Mouse (Mus musculus) cerebellum, postnatal 4 days (tissue): ENCODE measurements at regions not wholly inside any gene's neighbourhood (a gene's known extent, or its start where the extent isn't known, plus 50 kb on each side); places are given as distances from the start of the nearest gene placed in this dataset.

Experiments
- DNase-seq, 2 experiments: peaks; one replicate each; pipeline ENCODE4 v3.0.0; 2022; ENCODE audit warnings: low spot score in 2 of 2, mixed read lengths in 1 of 2

DNA sequence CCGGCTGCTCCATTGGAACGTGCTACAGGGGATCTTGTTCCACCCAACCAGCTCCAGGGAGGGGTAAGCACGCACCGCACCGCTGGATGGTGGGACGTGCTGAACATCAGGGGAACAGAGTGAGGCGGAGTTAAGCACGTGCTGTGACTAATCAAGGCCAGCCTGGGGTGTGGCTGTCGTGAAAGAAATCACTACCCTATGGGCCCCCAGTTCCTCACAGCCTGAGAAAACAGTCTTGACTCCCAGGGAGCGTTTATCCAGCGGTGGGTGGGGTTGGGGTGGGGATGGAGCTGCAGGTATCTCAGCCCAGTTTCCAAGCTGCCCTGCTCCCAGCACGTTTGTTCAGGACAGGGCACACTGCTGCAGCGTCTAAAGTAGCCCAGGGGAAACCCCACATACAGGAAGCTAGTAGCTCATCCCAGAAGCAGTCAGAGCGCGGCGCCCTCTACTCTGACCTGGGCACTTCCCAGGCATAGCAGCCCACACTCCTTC lies 113.4 kb upstream of the Egln3 start:
- DNase-seq = no peak

DNA sequence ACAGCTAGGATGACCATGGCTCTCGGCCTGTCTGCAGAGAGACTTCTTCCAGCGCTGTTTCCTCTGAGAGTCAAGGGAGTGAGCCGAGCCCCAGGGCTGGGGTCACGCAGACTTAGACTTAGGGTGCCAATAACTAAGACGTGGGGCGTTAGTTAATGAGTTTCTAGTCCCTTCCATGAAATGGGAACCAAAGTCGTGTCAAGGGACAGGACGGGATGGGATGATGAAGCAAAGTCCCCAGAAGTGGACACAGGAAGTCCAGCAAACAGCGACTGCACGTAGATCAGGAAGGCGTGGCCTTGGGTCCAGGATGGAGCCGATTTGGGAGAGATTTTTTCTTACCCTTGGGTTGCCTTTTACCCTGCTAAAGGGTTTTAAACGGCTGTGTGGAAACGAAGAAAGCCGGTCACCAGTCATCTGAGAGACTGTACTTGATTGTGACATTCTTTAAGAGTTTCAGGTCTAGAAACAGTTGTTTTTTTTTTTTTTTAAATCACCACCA lies 112.5 kb upstream of the Egln3 start:
- DNase-seq = no peak

DNA sequence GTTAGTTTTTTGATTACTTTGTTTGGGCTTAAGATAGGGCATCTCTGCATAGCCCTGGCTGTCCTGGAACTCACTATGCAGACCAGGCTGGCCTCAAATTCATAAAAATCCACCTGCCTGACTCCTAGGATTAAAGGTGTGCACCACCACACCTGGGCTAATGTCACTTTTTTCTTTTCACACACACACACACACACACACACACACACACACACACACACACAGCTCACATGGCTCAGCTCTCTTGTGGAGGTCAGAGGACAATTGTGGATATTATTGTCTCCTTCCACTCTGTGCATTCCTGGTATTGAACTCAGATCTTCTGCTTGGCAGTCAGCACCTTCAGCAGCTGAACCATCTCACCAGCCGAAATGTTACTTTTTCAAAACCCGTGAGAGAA lies 110.5 kb upstream of the Egln3 start:
- DNase-seq = no peak

DNA sequence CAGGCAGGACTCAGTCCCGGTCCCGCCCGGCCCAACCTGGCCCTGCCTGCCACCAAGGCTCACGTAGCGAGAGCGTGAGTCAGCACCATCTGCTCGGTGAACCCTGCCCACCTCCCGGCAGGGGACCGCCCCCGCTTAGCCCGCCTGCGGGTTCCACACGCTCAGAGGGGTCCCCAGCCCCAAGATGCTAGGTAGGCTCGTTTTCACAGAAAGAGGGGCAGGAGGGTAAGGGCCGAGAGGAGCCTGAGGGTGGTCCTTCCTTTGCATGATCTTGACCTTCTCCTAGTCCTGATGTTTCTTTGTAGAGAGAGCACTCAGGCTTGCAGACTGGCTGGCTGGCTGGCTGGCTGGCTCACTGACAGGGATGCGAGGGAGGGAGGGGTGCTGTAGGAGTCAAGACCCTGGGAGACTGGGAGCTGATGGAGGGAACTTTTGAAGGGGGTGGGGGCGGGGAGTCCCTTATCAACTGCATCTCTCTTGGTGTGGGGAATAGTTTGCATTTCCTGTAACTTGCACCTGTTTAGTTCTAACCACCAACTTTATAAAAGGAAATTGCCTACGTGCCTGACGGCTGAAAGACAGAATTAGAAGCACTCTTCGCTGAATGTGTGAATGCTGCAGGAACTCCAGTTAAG lies 109.7 kb upstream of the Egln3 start:
- peak in 1 of 2 experiments; percentile 12 for DNase-seq

DNA sequence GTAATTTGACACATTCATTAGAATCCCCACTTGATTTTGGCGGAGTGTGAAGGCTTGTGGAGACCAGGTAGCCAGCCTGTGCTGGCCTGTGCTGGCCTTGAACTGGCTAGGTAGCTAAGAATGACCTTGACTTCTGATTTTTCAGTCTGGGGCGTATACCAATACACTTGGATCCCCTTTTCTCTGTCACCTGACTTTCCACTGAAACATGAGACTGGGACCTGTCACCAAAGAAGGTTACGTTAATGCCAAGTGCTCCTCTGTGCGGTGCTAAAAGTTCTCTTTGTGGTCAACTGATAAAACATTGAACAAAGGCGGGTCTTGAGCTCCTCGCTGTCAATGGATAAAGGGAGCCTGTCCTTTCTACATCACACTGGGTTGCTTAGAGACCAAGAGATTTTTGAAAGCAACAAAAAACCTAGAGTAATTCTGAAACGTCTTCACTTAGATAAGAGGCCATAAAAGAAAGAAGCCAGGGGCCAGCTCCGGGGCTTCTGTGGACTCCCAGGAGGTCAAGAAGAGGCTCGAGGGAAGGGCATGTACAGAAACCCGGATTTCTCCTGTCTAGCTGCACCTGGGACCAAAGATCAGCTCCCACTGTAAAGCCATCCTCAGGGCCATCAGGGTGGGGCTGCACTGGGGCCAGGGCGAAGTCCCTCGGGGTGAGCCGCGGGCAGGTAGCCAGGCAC lies 109.0 kb upstream of the Egln3 start:
- no peak for DNase-seq

DNA sequence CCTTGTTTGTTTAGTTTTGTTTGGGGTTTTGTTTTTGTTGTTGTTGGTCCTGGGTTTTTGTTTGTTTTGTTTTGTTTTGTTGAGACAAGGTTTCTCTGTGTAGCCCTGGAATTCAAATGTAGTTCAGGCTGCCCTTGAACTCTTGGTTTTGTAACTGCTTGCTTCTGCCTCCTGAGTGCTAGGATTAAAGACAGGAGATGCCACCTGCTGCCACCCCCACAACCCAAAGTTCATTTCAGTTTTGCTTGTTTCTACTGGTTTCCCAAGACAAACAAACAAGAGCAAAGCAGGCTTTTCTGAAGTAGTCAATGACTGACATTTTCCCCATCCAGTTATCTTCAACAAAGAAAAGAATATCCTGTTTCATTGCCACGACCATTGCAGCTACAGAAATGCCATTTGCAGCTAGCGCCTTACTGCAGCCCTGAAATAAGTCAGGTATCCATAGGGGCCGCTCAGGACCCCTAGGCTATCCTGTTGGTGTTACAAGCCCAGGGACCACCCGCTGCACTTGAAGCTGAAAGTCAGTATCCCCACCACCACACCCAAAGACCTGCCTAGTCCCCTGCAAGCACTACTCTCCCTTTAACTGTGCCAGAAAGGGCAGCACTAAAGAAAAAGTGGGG lies 108.3 kb upstream of the Egln3 start:
- no peak for DNase-seq

DNA sequence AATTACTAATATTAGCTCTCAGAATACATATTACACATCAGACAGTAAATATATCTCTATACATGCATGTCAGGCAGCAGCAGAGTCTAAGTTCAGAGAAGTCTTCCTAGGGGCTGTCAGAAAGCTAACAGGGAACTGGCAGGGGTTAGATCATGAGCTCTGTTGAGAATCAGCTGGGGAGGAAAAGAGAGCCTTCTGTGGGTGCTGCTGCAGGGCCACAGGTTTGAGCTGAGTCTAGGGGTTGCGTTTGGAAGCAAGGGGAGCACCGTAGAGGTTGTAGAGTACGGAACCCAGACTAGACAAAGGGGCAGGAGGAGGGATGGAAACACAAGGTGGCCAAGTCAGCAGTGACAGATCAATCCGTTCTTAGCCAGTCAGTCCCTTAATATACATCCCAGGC lies 106.2 kb upstream of the Egln3 start:
- DNase-seq = no peak

DNA sequence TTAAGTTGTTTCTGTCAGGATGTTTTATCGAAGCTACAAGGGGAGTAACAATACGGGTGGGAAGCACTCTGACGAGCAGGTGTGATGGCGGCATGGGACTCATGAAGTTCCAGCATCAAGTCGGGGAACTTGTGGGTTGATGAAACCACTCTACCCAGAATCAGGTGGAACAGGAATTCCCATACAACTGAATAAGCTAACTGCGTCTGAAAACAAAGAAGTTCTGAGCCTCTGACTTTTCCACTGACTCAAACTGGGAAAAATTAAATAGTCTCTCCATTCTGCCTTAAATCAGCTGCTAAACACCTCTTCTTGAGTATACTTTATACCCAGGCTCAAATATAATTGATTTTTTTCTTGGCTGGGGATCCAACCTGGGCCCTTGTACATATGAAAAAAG lies 105.6 kb upstream of the Egln3 start:
- DNase-seq = no peak

DNA sequence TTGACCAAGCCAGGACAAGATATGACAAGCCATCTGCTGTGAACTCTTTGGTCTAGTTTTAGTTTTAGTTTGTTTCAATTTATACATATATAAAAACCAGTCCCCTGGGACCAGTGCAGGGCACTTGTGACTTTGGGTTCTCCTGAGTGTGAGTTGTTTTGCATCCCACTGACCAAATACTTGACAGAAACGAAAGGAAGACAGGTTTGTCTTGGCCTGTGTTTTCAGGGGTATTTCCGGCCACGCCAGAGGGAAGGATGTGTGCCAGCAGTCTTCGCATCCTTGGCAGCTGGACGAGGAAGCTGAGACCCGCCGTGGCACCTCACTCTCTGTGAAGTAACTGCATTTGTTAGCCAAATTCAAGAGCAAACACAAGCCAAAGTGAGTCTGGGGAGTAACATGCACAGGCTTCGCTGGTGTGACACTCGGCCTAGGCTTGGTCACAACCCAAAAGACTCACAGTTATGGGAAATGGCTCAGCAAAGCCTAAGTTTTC lies 101.5 kb upstream of the Egln3 start:
- DNase-seq = no peak

DNA sequence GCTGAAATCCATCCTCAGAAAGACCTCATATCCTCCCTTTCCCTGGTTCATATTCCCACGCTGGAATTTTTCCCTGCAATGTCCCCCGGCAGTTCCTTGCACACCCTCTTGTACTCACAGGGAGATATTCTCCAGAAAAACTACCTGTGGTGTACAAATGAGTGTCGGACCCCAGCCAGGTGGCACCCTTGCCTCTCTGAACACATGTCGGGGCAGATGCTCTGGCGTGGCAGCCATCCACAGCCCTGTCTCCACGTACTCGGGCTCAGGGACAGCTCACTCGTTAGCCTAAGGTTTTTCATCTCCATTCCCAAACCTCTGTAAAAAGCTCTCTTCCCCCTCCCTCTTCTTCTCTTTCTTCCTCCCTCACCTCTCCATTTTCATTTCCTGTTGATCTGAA lies 100.1 kb upstream of the Egln3 start:
- DNase-seq = no peak

DNA sequence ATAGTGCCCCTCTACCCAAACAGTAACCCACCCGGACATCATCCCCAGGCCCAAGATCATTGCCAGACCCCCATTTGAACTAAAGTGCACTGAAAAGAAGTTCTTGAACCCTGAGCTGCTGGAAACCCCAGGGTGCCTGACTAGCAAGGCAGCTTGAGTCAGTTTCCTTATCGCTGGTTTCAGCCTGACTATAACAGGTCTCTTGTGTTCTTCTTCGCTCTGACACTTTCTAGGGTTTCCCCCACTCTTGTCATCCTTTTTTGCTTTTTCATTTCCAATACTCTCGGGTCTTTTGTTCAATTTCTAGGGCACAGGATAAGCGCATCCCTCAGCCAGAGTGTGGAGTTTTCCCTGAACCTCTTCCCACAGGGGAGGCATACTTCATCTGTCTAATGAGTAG lies 95.8 kb upstream of the Egln3 start:
- DNase-seq = no peak

DNA sequence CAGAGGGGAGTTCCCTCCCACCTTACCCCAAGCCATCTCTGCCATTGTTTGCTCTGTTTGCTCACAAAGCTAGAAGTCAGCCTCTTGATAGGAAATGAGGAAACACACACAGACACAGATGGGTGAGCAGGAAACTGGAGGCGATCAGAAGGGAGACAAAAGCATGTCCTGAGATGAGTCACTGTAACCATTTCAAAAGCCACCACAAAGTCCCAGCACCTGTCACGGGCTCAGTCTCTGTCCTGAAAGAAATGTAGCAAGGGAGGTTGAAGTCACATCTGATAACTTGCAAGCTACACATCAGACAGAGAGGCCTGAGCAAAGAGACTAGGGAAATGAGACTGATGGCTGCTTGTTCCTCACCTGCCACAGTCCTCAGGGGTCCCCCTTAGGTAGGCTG lies 89.6 kb upstream of the Egln3 start:
- no peak for DNase-seq

DNA sequence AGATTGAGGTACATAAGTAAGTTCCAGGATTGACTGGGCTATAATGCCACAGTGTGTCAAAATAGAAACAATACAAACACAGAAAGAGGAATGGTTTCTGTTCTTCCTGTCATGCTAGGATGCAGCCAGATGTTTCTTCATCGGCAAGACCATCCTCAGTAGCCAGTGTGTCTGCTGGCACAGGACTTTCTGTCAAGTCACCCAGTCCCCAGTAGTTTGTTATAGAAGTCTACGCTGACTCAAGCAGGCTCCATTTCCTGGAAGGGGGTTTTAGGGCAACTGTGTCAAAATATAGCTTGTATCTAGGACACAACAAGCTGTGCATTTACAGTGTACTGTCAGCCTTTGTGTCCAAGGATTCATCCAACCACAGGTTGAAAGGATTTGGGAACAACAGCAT lies 86.7 kb upstream of the Egln3 start:
- no peak for DNase-seq

DNA sequence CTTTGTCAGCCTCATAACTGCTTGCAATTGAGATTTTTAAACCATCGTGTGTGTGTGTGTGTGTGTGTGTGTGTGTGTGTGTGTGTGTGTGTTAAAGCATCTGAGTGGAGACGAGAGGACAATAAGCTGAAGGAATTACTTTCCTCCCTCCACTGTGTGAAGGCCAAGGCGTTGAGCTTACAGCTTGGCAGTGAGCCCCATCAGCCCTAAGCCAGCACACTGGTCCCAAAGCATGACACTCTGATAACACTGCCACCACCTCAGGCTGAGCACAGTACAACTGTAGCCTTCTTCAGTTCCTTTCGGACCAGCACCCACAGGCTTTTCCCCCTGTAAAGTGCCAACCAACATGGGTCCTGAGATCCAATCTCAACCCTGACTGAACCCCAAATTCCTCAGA lies 85.1 kb upstream of the Egln3 start:
- no peak for DNase-seq

DNA sequence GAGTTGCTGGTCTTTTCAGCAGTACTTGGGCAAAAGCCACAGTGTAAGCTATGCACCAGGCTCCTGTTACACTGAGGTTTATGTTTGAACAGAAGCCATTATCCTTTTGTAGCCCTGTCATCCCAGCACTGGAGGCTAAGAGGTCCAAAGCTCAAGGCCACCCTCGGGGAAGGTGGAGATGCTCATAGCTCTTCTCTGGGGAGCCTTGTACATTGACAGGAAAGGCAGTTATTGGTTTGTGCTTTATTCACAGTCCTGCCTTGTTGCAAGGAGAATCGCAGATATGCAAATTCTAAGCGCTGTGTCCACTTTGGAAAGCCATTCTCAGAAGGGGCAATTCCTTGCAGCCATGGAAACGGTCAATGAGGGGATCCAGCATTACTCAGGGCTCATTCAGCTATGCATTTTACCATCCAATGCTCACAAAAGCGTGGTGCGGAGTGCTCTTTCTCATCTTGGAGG lies 84.4 kb upstream of the Egln3 start:
- no peak for DNase-seq

DNA sequence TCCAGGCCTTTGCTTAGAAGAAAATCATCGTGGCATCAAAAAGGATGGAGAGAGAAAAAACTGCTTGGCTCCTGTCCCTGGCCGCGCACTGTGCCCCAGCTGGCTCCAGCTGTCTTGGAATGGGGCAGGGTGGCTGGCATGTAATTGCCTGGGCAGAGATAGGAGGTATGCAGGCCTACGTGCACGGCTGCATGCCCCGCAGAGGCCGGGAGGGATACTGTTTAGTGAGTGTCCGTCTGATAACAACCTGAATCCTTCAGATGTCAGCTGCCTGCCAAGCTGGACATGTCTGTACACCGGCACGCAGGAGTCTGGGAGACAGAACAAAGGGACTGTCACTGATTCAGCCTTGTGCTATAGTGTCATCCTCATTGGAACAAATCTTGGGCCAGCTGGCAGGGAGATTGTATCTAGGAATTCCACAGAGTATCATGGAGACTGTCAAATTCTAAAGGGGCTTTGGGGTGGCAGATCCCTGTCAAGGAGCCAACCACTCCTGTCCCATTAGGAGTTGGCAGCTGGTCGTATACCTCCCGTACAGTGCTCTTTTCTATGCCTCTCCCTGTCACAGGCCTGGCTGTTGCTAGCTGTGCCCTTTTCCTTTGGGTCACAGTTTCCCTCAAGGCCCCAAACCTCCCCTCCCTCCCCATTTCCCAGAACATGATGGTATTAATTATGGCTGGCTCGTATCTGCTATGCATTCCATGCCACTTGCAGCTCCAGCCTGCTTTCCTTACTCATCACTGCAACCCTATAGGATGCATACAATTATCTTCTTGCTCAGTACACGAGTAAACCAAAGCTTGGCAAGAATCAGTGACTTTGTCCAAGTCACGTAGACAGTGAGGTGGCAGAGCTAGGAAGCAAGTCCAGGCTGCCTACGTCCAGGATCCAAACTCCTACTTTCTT lies 83.5 kb upstream of the Egln3 start:
- DNase-seq = peak in 1 of 2 experiments; percentile 65

DNA sequence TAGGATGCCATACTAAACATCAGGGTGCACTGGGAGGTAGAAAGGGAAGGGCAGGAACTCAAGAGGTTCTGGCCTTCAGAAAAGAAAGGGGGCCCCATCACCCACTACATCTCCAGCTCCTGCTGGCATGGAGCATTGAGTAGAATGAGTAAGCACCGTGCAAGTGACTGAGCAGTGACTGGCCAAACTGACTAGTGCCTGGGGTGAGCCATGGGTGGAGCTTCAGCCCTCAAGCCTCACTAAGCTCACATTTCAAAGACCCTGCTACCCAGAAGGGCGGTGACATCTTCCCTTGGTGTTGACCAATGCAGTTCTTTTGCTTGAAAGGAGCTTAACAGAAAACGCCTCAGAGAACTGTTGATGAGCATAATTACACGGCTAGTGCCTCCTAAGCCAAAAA lies 80.0 kb upstream of the Egln3 start:
- no peak for DNase-seq

DNA sequence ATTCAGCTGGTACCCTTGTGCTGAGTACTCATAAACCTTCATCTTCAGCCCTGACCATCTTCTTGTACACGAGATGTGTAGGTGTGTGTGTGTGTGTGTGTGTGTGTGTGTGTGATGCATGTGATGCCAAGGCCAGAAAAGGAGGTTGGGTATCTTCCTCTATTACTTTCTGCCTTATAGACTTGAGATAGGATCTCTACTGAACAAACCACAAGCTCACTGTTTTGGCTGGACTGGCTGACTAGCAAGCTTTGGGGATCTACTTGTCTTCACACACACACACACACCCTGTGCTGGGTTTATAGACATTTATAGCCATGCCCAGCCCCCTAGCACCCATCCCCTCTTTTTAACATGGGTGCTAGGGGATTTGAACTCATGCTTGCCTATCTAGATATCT lies 79.4 kb upstream of the Egln3 start:
- no peak for DNase-seq

DNA sequence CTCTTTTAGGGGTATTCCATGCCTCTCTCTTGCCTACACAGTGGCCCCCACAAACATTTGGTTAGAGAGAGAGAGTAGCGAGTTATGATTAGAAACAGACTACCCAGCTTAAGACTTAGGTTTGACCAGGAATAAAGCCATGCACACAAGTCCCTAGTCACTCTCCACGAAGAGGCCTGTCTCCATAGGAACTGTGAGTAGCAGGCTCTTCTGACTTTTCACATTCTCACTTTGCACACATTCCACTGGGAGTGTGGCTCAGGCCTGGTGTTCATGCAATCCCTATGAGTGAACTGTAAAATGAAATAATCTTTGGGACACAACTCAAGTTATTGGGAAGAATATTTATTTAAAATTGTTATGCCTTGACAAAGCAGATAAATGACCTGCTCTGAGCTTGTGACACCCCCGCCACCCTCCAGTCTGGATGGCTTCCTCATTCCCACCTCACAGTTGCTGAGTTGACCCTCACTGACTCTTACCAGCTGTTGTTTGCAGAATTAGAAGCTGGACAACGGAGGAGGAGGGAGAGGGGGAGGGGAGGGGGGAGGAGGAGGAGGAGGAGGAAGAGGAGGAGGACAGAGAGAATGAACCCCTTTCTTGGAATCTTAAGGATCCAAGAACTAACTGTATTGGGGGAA lies 78.7 kb upstream of the Egln3 start:
- no peak for DNase-seq

DNA sequence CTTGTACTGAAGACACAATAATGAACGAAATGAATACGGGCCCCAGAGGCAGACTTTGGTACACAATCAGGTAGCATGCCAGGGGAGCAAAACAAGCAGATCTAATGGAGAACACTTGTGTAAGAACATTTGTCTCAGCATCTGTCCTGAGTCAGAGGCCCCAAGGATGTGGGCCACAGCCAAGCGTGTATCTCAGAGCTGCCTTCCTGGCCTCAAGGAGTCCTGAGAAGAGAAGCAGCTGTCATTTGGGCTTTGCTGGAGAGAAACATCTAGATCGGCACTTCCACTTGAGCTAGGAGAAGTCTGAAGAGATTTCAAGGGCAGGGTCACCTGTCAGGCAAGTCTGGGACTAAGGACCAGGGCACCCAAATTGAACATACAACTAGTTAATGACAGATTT lies 76.8 kb upstream of the Egln3 start:
- no peak for DNase-seq

DNA sequence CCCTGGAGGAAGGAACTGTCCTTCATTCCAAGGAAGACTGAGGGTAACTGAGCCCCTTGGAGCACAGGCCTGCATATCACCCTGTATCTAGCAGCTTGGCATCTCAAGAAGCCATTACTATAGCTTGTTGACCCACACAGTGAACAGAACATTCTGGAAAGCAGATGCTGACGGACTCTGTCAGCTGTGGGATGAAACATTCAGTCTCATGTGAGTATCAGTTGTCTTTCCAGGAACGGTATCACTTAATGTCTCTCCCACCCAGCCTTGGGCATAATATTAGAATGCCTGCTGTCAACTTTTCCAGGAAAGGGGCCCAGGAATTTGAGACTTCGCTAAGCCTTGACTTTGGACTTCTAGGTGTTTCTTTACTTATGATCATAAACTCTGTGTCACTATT lies 76.3 kb upstream of the Egln3 start:
- no peak for DNase-seq
